Mouse (Mus musculus): ENCODE measurements around the gene St8sia6.

DNA sequence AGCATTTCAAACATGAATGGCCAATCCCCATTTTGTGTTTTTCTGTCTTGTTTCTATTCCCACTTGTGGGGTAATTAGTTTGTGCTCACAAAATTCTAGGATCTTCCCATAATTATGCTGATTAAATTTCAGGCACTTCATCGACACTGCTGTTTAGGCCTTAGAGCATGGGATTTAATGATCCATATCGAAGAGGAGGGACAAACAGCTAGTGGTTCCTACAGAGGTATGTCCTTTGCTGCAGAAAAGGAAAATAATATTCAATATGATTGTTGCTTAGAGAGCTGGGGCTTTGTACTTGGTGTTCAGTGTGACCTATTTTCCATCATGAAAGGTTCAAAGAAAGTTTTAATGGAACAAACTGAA is 110.7 kb downstream of the St8sia6 start:
- TF ChIP-seq CTCF (conservative IDR thresholded peaks at IDR 0.05; ENCODE audit: low read length), result no peak
- no peak for TF ChIP-seq POU5F1 (IDR thresholded peaks at IDR 0.05; ENCODE audit: borderline replicate concordance, low read length)

Measured in E14TG2a.4 (cell line).